Mouse (Mus musculus): ENCODE measurements around the gene Fbxw8.

DNA sequence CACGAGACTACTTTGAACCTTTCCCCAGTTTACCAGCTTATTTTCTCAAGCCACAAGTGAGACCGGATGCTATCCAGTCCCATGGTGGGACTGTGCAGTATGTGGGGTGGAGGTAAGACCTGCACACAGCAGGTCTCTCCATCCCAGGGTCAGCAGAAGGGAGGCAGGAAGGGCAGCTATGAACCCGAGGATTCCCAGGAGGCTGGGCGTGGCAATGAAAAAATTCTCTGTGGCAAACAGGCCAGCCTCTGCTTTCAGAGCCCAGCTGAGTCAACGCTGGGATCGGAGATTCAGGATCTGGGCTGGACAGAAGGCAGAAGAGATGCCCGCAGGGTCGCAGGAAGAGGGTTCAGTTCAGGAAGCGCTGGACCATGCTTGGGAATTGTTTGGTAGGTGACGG, 8.0 kb downstream of the Fbxw8 start:
- TF ChIP-seq POLR2A (IDR thresholded peaks at IDR 0.05; ENCODE audit: low read depth, low read length) (no peak), CTCF (IDR thresholded peaks at IDR 0.05; ENCODE audit: extremely low read depth, insufficient read depth, insufficient read length, insufficient replicate concordance) (no peak)
